Mouse (Mus musculus): ENCODE results near the gene Psen1.

Gene Psen1

GRCm38 (mm10) chr12:83780181-83780580, 92.2 kb downstream of the Psen1 start:
- no peak for DNase-seq (ENCODE audit: low spot score in 2 of 2)

- no peak for DNase-seq (ENCODE audit: low spot score in 2 of 2)
Observed at GRCm38 (mm10) chr12:83781204-83781603, 93.3 kb downstream of the Psen1 start.

GRCm38 (mm10) chr12:83781640-83782278, 93.8 kb downstream of the Psen1 start:
- DNase-seq (ENCODE audit: low spot score in 2 of 2): no peak

- DNase-seq (ENCODE audit: low spot score in 2 of 2): no peak
Observed at GRCm38 (mm10) chr12:83782669-83783068, 94.7 kb downstream of the Psen1 start.
